Mouse (Mus musculus) embryonic stem cell, embryonic (primary cell): ENCODE measurements around the gene Pex3.

Experiments used
- CTCF ChIA-PET, 4 experiments: fragments of 300-600 bp in 2 of 4; fragments of 350-600 bp in 2 of 4; sonication (Branson Sonifier 250); formaldehyde crosslinking; loops; one replicate each; lab custom pipeline; 2022; ENCODE audit warnings: inconsistent platforms in 2 of 4; lab: Charles Lee
- POLR2A ChIA-PET, 4 experiments: fragments of 300-600 bp in 2 of 4; fragments of 350-600 bp in 2 of 4; sonication (Branson Sonifier 250); formaldehyde crosslinking; loops; one replicate each; lab custom pipeline; 2022; ENCODE audit warnings: antibody characterized with exemption in 4 of 4, inconsistent platforms in 1 of 4; lab: Charles Lee

Pex3 gene

GRCm38 (mm10) chr10:13552646-13553497 is at the start of gene Pex3, which contains the start of gene Adat2:
Pex3 (minus strand) TSS chr10:13553142.
Adat2 (plus strand) TSS chr10:13552894.
- CTCF ChIA-PET: interaction anchor here in 1 of 4 experiments (1.4 kb wide), 1 partner anchor 838 kb away, joined by 3 read pairs; no protein-coding TSS in a partner anchor
- POLR2A ChIA-PET: interaction anchor here in 3 of 4 experiments (0.6 to 4.0 kb wide), 29 partner anchors 9 to 729 kb away, joined by 3 to 52 read pairs (median 4); partner anchors contain the start of genes Aig1 (in 1 of the 3), Hivep2 (in 1 of the 3) and Phactr2 (in 1 of the 3)

GRCm38 (mm10) chr10:13600926-13601325 is 48.0 kb upstream of the Pex3 start:
- ChIA-PET POLR2A (interaction anchor here in 1 of 4 experiments (0.6 kb wide), 1 partner anchor 716 kb away, joined by 3 read pairs; no protein-coding TSS in a partner anchor), CTCF (no interaction called here)

- CTCF ChIA-PET: no interaction called here
- POLR2A ChIA-PET: interaction anchor here in 3 of 4 experiments (0.6 to 0.7 kb wide), 3 partner anchors 27 to 1824 kb away, joined by 3 to 4 read pairs (median 3); no protein-coding TSS in a partner anchor
Measured at GRCm38 (mm10) chr10:13597491-13597890, 44.5 kb upstream of the Pex3 start.

GRCm38 (mm10) chr10:13596866-13597265 is 43.9 kb upstream of the Pex3 start:
- POLR2A ChIA-PET: interaction anchor here in 3 of 4 experiments (0.6 to 0.7 kb wide), 4 partner anchors 27 to 1824 kb away, joined by 3 to 4 read pairs (median 4); no protein-coding TSS in a partner anchor
- CTCF ChIA-PET: no interaction called here

GRCm38 (mm10) chr10:13596073-13596472 is 43.1 kb upstream of the Pex3 start:
- ChIA-PET CTCF (no interaction called here), POLR2A (no interaction called here)

GRCm38 (mm10) chr10:13593529-13593928 is 40.6 kb upstream of the Pex3 start:
- CTCF ChIA-PET: no interaction called here
- POLR2A ChIA-PET: no interaction called here

- ChIA-PET CTCF (interaction anchor here in 1 of 4 experiments (1.2 kb wide), 1 partner anchor 812 kb away, joined by 3 read pairs; no protein-coding TSS in a partner anchor), POLR2A (interaction anchor here in 1 of 4 experiments (0.9 kb wide), 1 partner anchor 88 kb away, joined by 3 read pairs; no protein-coding TSS in a partner anchor)
Measured at GRCm38 (mm10) chr10:13592196-13592595, 39.3 kb upstream of the Pex3 start.

GRCm38 (mm10) chr10:13587914-13588313 is 35.0 kb upstream of the Pex3 start:
- CTCF ChIA-PET: no interaction called here
- POLR2A ChIA-PET: no interaction called here

GRCm38 (mm10) chr10:13577123-13577522 is 24.2 kb upstream of the Pex3 start:
- ChIA-PET CTCF (interaction anchor here in 1 of 4 experiments (0.6 kb wide), 1 partner anchor 782 kb away, joined by 5 read pairs; no protein-coding TSS in a partner anchor), POLR2A (interaction anchor here in 1 of 4 experiments (0.7 kb wide), 1 partner anchor 19 kb away, joined by 3 read pairs; no protein-coding TSS in a partner anchor)

- CTCF ChIA-PET: no interaction called here
- POLR2A ChIA-PET: interaction anchor here in 2 of 4 experiments (0.8 to 1.1 kb wide), 3 partner anchors 10 to 392 kb away, joined by 3 read pairs; no protein-coding TSS in a partner anchor
Measured at GRCm38 (mm10) chr10:13572410-13572809, 19.5 kb upstream of the Pex3 start.

GRCm38 (mm10) chr10:13572003-13572402 is 19.1 kb upstream of the Pex3 start:
- POLR2A ChIA-PET: interaction anchor here in 1 of 4 experiments (1.1 kb wide), 1 partner anchor 393 kb away, joined by 3 read pairs; no protein-coding TSS in a partner anchor
- CTCF ChIA-PET: no interaction called here

- CTCF ChIA-PET: no interaction called here
- POLR2A ChIA-PET: interaction anchor here in 1 of 4 experiments (0.6 kb wide), 1 partner anchor 38 kb away, joined by 5 read pairs; no protein-coding TSS in a partner anchor
Measured at GRCm38 (mm10) chr10:13570697-13571538, 18.0 kb upstream of the Pex3 start.

- CTCF ChIA-PET: no interaction called here
- POLR2A ChIA-PET: interaction anchor here in 2 of 4 experiments (0.6 to 1.4 kb wide), 2 partner anchors 10 to 27 kb away, joined by 3 to 4 read pairs; no protein-coding TSS in a partner anchor
Measured at GRCm38 (mm10) chr10:13569818-13570217, 16.9 kb upstream of the Pex3 start.

- ChIA-PET CTCF (interaction anchor here in 1 of 4 experiments (1.6 to 2.0 kb wide), 2 partner anchors 480 to 825 kb away, joined by 4 to 7 read pairs; no protein-coding TSS in a partner anchor), POLR2A (interaction anchor here in 2 of 4 experiments (1.0 to 7.0 kb wide), 3 partner anchors 12 to 66 kb away, joined by 4 to 52 read pairs (median 5); partner anchors contain the start of genes Adat2 (in 1 of the 2) and Pex3 (in 1 of the 2))
Measured at GRCm38 (mm10) chr10:13566393-13566792, 13.5 kb upstream of the Pex3 start.

- ChIA-PET CTCF (interaction anchor here in 1 of 4 experiments (1.6 kb wide), 1 partner anchor 482 kb away, joined by 4 read pairs; no protein-coding TSS in a partner anchor), POLR2A (interaction anchor here (0.6 to 7.0 kb wide), 7 partner anchors 11 to 520 kb away, joined by 3 to 52 read pairs (median 4); partner anchors contain the start of genes Adat2 (in 1 of the 4), Aig1 (in 1 of the 4) and Pex3 (in 1 of the 4))
Measured at GRCm38 (mm10) chr10:13565080-13565448, 12.1 kb upstream of the Pex3 start.

- ChIA-PET POLR2A (interaction anchor here in 3 of 4 experiments (0.6 to 7.0 kb wide), 6 partner anchors 10 to 521 kb away, joined by 3 to 52 read pairs (median 6); partner anchors contain the start of genes Adat2 (in 1 of the 3), Aig1 (in 1 of the 3) and Pex3 (in 1 of the 3)), CTCF (interaction anchor here in 2 of 4 experiments (0.6 to 1.8 kb wide), 3 partner anchors 400 to 1077 kb away, joined by 3 to 5 read pairs (median 4); no protein-coding TSS in a partner anchor)
Measured at GRCm38 (mm10) chr10:13564364-13565079, 11.6 kb upstream of the Pex3 start.
